Mouse (Mus musculus): ENCODE results near the gene Ppm1h. TPM values are rescaled to one million over a fixed set of nuclear protein-coding genes. Genes with fewer than 3 reads are reported as not detected.
A peak's percentile ranks its signal among the peaks of the same experiment; 100 is the strongest.

Ppm1h gene
- polyA plus RNA-seq, 1 experiment from 2014 or later: 12.2 TPM

GRCm38 (mm10) chr10:122672044-122672443 is 6.5 kb upstream of the Ppm1h start:
- Histone ChIP-seq H3K36me3 (ENCODE audit: control insufficient read depth, insufficient read depth) (no peaks in the 10 kb centered on the region), H3K4me2 (ENCODE audit: low read length) (no peak overlapping the region), H3K4me3 (replicated peaks; ENCODE audit: low read length) (no peak overlapping the region), H3K27ac (ENCODE audit: low read length) (no peak overlapping the region), H3K27me3 (replicated peaks; ENCODE audit: control insufficient read depth, insufficient read depth, low read length) (0 out of 2 replicates have a peak, but pooled peaks cover 2% of the 10 kb centered on the region), H3K9me3 (ENCODE audit: control insufficient read depth, low read length) (no peaks in the 10 kb centered on the region), H3K4me1 (replicated peaks; ENCODE audit: control insufficient read depth, insufficient read depth, low read length) (no peaks in the 10 kb centered on the region), H3K9ac (replicated peaks; ENCODE audit: low read depth, low read length) (no peak overlapping the region)
- no peak for ATAC-seq
- 87% methylated on average over 4 of the region's 4 CpGs for WGBS

DNA sequence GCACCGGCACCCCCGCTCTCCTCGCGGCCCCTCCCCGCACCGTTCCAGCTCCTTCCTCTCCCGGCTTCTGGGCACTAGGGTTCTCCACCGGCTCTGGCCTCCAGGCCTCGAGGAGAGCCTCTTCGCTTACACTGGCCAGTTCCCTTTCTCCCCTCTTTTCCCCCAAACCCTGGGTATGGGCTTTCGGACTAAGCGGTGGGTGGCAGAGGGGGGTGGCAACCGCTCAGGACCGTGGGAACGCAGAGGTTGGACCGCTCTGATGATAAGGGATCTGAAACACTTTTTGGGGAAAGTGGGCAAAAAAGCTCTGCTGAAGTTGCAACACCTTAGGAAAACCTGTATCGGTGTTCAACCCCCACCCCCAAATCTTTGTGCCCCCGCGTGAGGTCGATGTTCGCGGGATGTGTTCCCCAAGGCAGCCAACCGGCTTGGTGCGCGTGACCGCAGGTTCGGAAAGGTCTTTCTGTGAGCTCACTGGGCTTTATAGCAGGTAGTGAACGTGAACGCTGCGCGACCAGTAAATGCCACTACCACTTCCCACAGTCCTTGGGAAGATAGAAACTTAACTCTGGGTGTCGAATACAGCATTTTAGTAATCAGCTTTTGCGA is 979 bp downstream of the Ppm1h start:
- no peaks in the 10 kb centered on the region for H3K9me3 ChIP-seq (ENCODE audit: control insufficient read depth, low read length)
- WGBS: under 1% methylated on average over 33 of the region's 33 CpGs
- H3K27ac ChIP-seq (ENCODE audit: low read length): no peak overlapping the region; the same call in 1 of the 2 replicates
- H3K36me3 ChIP-seq (ENCODE audit: control insufficient read depth, insufficient read depth): no peaks in the 10 kb centered on the region
- peak overlapping the region; percentile 88 for H3K9ac ChIP-seq (replicated peaks; ENCODE audit: low read depth, low read length)
- H3K4me1 ChIP-seq (replicated peaks; ENCODE audit: control insufficient read depth, insufficient read depth, low read length): peaks cover 10% of the 10 kb centered on the region
- peak overlapping the region; percentile 88 for H3K4me3 ChIP-seq (replicated peaks; ENCODE audit: low read length)
- peaks cover 10% of the 10 kb centered on the region; the same call in 1 of the 2 replicates for H3K27me3 ChIP-seq (replicated peaks; ENCODE audit: control insufficient read depth, insufficient read depth, low read length)
- ATAC-seq: no peak
- peak overlapping the region; percentile 98 for H3K4me2 ChIP-seq (ENCODE audit: low read length)

GRCm38 (mm10) chr10:122680387-122681084 is 2.0 kb downstream of the Ppm1h start:
- H3K27me3 ChIP-seq (replicated peaks; ENCODE audit: control insufficient read depth, insufficient read depth, low read length): peaks cover 10% of the 10 kb centered on the region; the same call in 1 of the 2 replicates
- no peaks in the 10 kb centered on the region for H3K9me3 ChIP-seq (ENCODE audit: control insufficient read depth, low read length)
- peak overlapping the region; percentile 98 for H3K4me2 ChIP-seq (ENCODE audit: low read length)
- H3K4me3 ChIP-seq (replicated peaks; ENCODE audit: low read length): peak overlapping the region; percentile 88
- no peaks in the 10 kb centered on the region for H3K36me3 ChIP-seq (ENCODE audit: control insufficient read depth, insufficient read depth)
- H3K27ac ChIP-seq (ENCODE audit: low read length): no peak overlapping the region
- WGBS: 4% methylated on average over 19 of the region's 19 CpGs
- peak overlapping the region; percentile 48 for H3K9ac ChIP-seq (replicated peaks; ENCODE audit: low read depth, low read length)
- peaks cover 10% of the 10 kb centered on the region for H3K4me1 ChIP-seq (replicated peaks; ENCODE audit: control insufficient read depth, insufficient read depth, low read length)
- ATAC-seq: peak; percentile 18

- no peaks in the 10 kb centered on the region for H3K9me3 ChIP-seq (ENCODE audit: control insufficient read depth, low read length)
- peaks cover 10% of the 10 kb centered on the region; the same call in 1 of the 2 replicates for H3K27me3 ChIP-seq (replicated peaks; ENCODE audit: control insufficient read depth, insufficient read depth, low read length)
- no peak overlapping the region for H3K4me2 ChIP-seq (ENCODE audit: low read length)
- H3K27ac ChIP-seq (ENCODE audit: low read length): no peak overlapping the region
- H3K9ac ChIP-seq (replicated peaks; ENCODE audit: low read depth, low read length): no peak overlapping the region
- ATAC-seq: no peak
- no peak overlapping the region for H3K4me3 ChIP-seq (replicated peaks; ENCODE audit: low read length)
- peaks cover 10% of the 10 kb centered on the region for H3K4me1 ChIP-seq (replicated peaks; ENCODE audit: control insufficient read depth, insufficient read depth, low read length)
- no peaks in the 10 kb centered on the region for H3K36me3 ChIP-seq (ENCODE audit: control insufficient read depth, insufficient read depth)
- 28% methylated on average over 4 of the region's 4 CpGs for WGBS
Observed at GRCm38 (mm10) chr10:122681085-122681408, 2.5 kb downstream of the Ppm1h start.

GRCm38 (mm10) chr10:122683819-122684330 is 5.3 kb downstream of the Ppm1h start:
- no peaks in the 10 kb centered on the region for H3K9me3 ChIP-seq (ENCODE audit: control insufficient read depth, low read length)
- H3K4me3 ChIP-seq (replicated peaks; ENCODE audit: low read length): no peak overlapping the region
- H3K4me1 ChIP-seq (replicated peaks; ENCODE audit: control insufficient read depth, insufficient read depth, low read length): peaks cover 7% of the 10 kb centered on the region
- H3K4me2 ChIP-seq (ENCODE audit: low read length): no peak overlapping the region
- no peak overlapping the region for H3K9ac ChIP-seq (replicated peaks; ENCODE audit: low read depth, low read length)
- ATAC-seq: no peak
- 80% methylated on average over 5 of the region's 5 CpGs for WGBS
- H3K27ac ChIP-seq (ENCODE audit: low read length): no peak overlapping the region
- H3K36me3 ChIP-seq (ENCODE audit: control insufficient read depth, insufficient read depth): no peaks in the 10 kb centered on the region
- H3K27me3 ChIP-seq (replicated peaks; ENCODE audit: control insufficient read depth, insufficient read depth, low read length): peaks cover 5% of the 10 kb centered on the region; the same call in 1 of the 2 replicates

DNA sequence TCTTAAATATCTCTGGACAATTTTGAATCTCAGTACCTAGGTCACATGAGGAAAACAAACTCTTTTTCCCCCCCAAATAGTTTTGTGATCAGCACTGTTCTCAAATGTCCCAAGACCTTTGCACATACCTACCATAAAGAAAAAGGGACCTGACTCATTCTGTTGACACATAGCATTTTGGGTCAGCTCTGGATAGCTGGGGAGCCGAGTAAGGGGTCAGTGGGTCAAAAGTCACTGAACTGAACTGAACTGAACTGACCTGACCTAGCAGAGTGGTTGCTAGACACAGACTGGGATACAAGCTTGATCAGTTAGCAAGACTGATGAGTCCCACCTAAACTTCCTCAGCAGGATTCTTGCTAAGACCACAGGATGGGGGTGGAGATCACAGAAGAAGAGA is 6.7 kb downstream of the Ppm1h start:
- no peak overlapping the region for H3K9ac ChIP-seq (replicated peaks; ENCODE audit: low read depth, low read length)
- H3K27me3 ChIP-seq (replicated peaks; ENCODE audit: control insufficient read depth, insufficient read depth, low read length): peaks cover 3% of the 10 kb centered on the region; the same call in 1 of the 2 replicates
- no peak for ATAC-seq
- WGBS: 69% methylated on average over 1 of the region's 1 CpGs
- no peaks in the 10 kb centered on the region for H3K9me3 ChIP-seq (ENCODE audit: control insufficient read depth, low read length)
- H3K36me3 ChIP-seq (ENCODE audit: control insufficient read depth, insufficient read depth): no peaks in the 10 kb centered on the region
- no peak overlapping the region for H3K27ac ChIP-seq (ENCODE audit: low read length)
- no peak overlapping the region for H3K4me3 ChIP-seq (replicated peaks; ENCODE audit: low read length)
- H3K4me2 ChIP-seq (ENCODE audit: low read length): no peak overlapping the region
- peaks cover 3% of the 10 kb centered on the region for H3K4me1 ChIP-seq (replicated peaks; ENCODE audit: control insufficient read depth, insufficient read depth, low read length)

DNA sequence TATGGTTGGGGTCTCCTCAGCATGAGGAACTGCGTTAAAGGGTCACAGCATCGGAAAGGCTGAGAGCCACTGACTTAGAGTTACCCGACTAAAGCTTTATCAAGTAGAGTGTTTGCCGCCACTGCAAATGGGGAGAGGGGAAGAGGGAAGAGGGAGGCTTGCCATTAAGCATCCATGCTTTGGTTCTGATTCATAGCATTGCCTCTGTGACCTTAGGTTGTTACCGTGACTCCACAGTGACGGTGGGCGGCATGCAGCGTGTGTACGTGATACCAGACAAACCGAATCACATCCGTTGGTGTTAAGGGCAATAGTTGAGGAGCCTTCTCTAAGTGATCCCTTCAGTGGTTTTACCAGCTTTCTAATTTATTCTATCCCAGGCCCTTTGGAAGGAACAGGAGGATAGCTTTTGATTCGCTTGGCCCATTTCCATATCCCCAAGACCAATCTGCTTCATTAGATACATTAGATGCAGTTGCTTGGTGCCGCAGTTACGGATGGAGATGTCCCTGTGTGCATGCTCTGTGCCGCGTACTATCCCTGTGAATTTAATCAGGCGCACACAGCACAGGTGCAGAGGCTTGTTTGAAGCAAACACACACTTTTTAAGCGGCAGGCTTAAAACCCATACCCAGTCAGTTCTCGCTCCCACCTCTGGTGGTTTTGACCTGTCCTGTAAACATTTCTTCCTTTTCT is 7.4 kb downstream of the Ppm1h start:
- no peak for ATAC-seq
- H3K9ac ChIP-seq (replicated peaks; ENCODE audit: low read depth, low read length): no peak overlapping the region
- H3K9me3 ChIP-seq (ENCODE audit: control insufficient read depth, low read length): no peaks in the 10 kb centered on the region
- H3K36me3 ChIP-seq (ENCODE audit: control insufficient read depth, insufficient read depth): no peaks in the 10 kb centered on the region
- no peaks in the 10 kb centered on the region for H3K4me1 ChIP-seq (replicated peaks; ENCODE audit: control insufficient read depth, insufficient read depth, low read length)
- no peak overlapping the region for H3K4me2 ChIP-seq (ENCODE audit: low read length)
- H3K4me3 ChIP-seq (replicated peaks; ENCODE audit: low read length): no peak overlapping the region
- WGBS: 85% methylated on average over 19 of the region's 19 CpGs
- H3K27me3 ChIP-seq (replicated peaks; ENCODE audit: control insufficient read depth, insufficient read depth, low read length): peaks cover 3% of the 10 kb centered on the region; the same call in 1 of the 2 replicates
- H3K27ac ChIP-seq (ENCODE audit: low read length): no peak overlapping the region

GRCm38 (mm10) chr10:122690698-122691097 is 12.1 kb downstream of the Ppm1h start:
- Histone ChIP-seq H3K9me3 (ENCODE audit: control insufficient read depth, low read length) (no peaks in the 10 kb centered on the region), H3K4me2 (ENCODE audit: low read length) (no peak overlapping the region), H3K4me1 (replicated peaks; ENCODE audit: control insufficient read depth, insufficient read depth, low read length) (peaks cover 11% of the 10 kb centered on the region), H3K4me3 (replicated peaks; ENCODE audit: low read length) (no peak overlapping the region), H3K27me3 (replicated peaks; ENCODE audit: control insufficient read depth, insufficient read depth, low read length) (no peaks in the 10 kb centered on the region), H3K9ac (replicated peaks; ENCODE audit: low read depth, low read length) (no peak overlapping the region), H3K36me3 (ENCODE audit: control insufficient read depth, insufficient read depth) (no peaks in the 10 kb centered on the region), H3K27ac (ENCODE audit: low read length) (no peak overlapping the region)
- 89% methylated on average over 6 of the region's 6 CpGs for WGBS
- no peak for ATAC-seq

DNA sequence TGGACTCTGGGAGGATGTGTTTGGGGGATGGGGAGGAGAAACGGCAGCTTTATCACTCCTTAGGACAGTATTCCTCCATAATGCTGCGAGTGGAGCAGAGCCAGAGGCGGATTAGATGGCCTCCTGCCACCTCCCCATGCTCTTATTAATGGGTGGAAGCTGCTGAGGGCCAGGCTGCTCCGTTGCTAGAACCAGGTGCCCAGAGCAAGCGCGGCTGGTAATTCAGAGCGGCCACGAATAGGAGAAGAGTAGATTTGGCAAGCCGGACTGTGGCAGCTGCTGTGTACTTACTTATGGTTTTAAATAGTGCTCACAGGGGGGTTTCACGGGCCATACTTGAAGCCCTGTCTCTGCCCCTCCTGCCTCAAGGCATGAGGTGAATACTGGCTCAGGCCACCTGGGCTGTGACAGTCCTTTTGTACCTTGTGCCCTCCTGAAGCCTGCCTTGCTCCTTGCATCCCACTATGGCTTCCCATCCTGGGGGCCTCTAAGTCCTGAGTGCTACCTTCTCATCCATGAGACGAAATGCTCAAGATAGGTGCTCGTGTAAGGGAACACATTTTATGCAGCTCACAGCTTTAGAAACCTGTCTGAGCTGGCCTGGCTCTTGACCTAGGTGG is 14.7 kb downstream of the Ppm1h start:
- Histone ChIP-seq H3K27ac (ENCODE audit: low read length) (0 out of 2 replicates have a peak overlapping the region, but pooled peaks have one; percentile 15), H3K9ac (replicated peaks; ENCODE audit: low read depth, low read length) (no peak overlapping the region), H3K9me3 (ENCODE audit: control insufficient read depth, low read length) (no peaks in the 10 kb centered on the region), H3K36me3 (ENCODE audit: control insufficient read depth, insufficient read depth) (no peaks in the 10 kb centered on the region), H3K4me2 (ENCODE audit: low read length) (no peak overlapping the region; the same call in 1 of the 2 replicates), H3K27me3 (replicated peaks; ENCODE audit: control insufficient read depth, insufficient read depth, low read length) (no peaks in the 10 kb centered on the region), H3K4me1 (replicated peaks; ENCODE audit: control insufficient read depth, insufficient read depth, low read length) (peaks cover 11% of the 10 kb centered on the region), H3K4me3 (replicated peaks; ENCODE audit: low read length) (no peak overlapping the region)
- 45% methylated on average over 12 of the region's 12 CpGs for WGBS
- ATAC-seq: peak; percentile 84

Measured in forebrain, embryonic 16.5 days (tissue).